Mouse (Mus musculus): ENCODE data around the gene Cdc42bpb.
A peak's percentile ranks its signal among the peaks of the same experiment; 100 is the strongest.

Cdc42bpb gene

DNA sequence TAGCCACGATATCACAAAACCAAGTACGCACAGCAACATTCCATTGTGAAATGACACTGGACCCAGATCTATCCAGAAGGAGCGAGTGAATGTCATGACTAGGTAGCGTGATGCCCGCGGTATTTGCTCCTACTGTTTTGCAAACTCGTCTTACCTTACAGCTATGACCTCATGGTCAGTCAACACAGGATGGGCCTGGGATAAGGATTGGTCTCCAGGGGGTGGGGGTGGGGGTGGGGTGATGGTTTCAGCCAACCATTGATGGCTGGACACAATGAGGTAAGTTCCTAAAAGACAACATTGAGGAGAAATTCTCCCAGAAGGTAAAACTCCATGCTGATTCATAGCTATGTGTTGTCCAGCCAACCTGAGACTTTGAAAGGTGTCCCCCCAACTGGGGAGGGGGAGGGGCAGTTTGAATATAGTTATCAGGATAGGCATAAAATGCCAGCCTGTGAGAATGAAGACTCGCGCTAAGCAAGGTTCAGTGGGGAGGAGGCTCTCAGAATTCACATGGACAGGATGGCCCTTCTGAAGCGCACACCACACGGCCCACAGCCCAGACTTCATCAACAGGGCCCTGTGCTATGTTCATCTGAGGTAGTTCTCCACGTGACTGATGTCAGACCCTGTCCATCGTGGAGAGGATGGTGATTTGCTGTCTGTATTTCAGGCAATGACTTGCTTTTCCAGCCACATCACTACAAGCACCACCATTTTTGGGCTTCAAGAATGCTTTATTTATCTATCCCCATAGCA lies 8.5 kb upstream of the Cdc42bpb start:
- DNase-seq (ENCODE audit: low spot score) = no peak

- DNase-seq (ENCODE audit: low spot score) = no peak
These were observed 1.3 kb upstream of the Cdc42bpb start for GRCm38 (mm10) chr12:111378812-111379211.

- no peak for DNase-seq (ENCODE audit: low spot score)
These were observed 520 bp upstream of the Cdc42bpb start for GRCm38 (mm10) chr12:111377986-111378490.

DNA sequence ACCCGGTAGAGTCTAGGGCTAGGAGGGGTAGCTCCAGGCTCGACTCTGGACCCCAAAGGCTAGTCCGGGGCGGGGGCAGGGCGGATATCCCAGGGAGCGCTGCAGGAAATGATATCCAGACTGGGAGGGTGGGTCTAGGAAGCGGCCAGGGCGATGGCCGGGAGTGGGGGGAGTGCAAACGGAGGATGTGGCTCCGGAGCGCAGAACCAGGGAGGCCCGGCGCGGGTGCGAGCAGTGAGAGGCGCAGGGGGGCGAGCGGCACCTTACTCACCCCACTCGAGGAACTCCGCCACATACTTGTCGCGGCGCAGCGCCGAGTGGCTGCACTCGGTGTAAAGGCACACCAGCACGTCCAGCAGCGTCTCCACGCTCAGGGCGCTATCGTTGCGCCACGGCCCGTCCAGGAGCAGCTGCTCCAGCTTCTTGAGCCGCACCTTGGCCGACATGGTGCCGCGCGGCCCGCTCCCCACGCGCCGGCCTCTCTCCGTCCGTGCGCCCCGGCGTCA lies 639 bp downstream of the Cdc42bpb start:
- no peak for DNase-seq (ENCODE audit: low spot score)

DNA sequence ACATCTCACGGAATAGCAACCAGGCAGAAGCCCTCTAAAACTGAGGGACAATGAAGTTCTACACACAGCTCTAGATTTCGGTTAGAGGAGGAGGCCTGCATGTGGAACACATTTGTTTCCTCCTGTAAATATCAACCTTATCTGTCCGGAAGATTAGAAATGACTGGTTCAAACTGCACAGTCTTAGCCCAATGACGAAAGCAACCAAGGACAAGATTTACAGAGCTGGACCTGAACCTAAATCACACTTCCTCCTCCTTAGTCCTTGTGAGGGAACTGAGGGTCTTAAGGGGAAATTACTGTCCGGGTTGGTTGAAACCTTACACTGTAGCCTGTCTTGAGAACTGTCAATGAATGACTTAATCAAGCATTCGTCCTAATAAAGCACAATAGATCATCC lies 1.5 kb downstream of the Cdc42bpb start:
- no peak for DNase-seq (ENCODE audit: low spot score)

GRCm38 (mm10) chr12:111375559-111375958 lies 2.0 kb downstream of the Cdc42bpb start:
- DNase-seq (ENCODE audit: low spot score) = no peak

GRCm38 (mm10) chr12:111374727-111375126 lies 2.8 kb downstream of the Cdc42bpb start:
- no peak for DNase-seq (ENCODE audit: low spot score)

GRCm38 (mm10) chr12:111373411-111373810 lies 4.1 kb downstream of the Cdc42bpb start:
- DNase-seq (ENCODE audit: low spot score) = no peak

- DNase-seq (ENCODE audit: low spot score) = no peak
These were observed 5.6 kb downstream of the Cdc42bpb start for GRCm38 (mm10) chr12:111371905-111372304.

GRCm38 (mm10) chr12:111370249-111370648 lies 7.3 kb downstream of the Cdc42bpb start:
- no peak for DNase-seq (ENCODE audit: low spot score)

GRCm38 (mm10) chr12:111367065-111367464 lies 10.5 kb downstream of the Cdc42bpb start:
- peak; percentile 65 for DNase-seq (ENCODE audit: low spot score)

DNA sequence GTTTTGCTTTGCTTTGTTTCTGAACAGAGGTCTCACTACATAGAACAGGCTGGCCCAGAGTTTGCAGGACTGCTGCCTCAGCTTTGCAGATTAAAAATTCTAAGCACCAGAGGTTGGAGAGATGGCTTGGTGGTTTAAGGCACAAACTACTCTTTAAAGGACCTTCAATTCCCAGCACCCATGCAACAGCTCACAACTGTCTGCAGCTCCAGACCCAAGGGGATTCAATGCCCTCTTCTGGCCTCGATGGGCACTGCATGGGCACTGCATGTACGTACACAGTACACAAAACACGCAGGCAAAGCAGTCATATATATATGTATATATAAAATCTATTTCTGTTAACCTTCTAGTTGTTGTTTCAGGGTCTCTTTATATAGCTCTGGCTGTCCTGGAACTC lies 13.3 kb downstream of the Cdc42bpb start:
- DNase-seq (ENCODE audit: low spot score) = no peak

GRCm38 (mm10) chr12:111361319-111362098 lies 16.0 kb downstream of the Cdc42bpb start:
- no peak for DNase-seq (ENCODE audit: low spot score)

GRCm38 (mm10) chr12:111360671-111361070 lies 16.8 kb downstream of the Cdc42bpb start:
- DNase-seq (ENCODE audit: low spot score) = no peak

DNA sequence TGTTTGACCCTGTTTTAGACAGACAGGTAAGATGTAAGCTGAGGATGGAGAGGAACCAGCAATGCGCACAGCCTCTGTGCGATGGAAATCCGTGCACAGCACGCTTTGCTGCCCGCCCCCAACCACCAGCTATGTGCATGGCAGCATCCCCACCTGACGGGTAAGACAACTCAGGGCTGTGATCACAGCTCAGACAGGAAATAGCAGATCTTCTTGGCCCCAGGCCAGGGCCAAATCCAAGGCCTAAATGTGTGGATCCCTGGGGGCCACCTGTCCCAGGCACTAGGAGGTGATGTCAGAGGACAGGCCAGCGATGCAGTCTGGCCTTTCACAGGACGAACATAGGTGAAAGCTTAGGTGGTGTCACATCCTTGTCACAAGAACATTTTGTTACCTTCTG lies 21.3 kb downstream of the Cdc42bpb start:
- DNase-seq (ENCODE audit: low spot score) = no peak

GRCm38 (mm10) chr12:111354142-111354541 lies 23.4 kb downstream of the Cdc42bpb start:
- DNase-seq (ENCODE audit: low spot score) = no peak

DNA sequence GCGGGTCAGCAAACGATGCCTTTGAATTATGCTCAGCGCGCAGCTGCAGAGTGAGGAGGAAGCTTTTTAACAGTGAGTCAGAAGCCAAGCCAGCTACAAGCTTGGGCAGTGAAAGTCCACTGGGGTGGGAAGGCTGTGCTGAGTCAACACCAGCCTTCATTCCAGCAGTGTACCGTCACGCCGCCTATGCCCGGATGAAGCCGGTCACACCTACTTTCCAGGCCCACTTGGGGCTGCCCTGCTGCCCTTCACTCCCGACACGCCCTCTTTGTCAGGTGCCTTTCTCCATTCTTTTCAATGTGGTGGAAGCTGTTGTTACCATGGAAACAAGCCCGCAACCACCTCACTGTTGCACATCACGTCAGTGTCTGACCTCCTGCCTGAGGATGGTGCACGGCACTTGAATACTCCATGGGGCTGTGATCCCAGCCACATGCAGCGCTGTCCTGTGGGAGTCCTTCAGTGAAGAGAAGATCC lies 24.0 kb downstream of the Cdc42bpb start:
- DNase-seq (ENCODE audit: low spot score) = no peak

GRCm38 (mm10) chr12:111353008-111353407 lies 24.5 kb downstream of the Cdc42bpb start:
- no peak for DNase-seq (ENCODE audit: low spot score)

DNA sequence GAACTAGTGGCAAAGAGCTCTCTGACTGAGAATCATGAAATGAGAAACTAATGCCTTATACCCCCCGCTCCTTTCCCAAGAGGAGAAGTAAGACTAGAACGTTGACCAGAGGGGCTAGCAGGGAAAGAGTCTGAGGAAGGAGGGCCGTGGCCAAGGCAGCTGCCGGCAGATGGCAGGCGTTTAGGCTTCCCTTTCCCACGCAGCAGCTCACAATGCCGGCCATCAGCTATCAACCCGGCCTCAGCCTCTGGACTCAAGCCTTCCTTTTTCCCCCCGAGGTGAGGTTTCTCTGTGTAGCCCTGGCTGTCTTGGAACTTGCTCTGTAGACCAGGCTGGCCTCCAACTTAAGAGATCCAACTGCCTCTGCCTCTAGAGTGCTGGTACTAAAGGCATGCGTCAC lies 25.0 kb downstream of the Cdc42bpb start:
- no peak for DNase-seq (ENCODE audit: low spot score)

DNA sequence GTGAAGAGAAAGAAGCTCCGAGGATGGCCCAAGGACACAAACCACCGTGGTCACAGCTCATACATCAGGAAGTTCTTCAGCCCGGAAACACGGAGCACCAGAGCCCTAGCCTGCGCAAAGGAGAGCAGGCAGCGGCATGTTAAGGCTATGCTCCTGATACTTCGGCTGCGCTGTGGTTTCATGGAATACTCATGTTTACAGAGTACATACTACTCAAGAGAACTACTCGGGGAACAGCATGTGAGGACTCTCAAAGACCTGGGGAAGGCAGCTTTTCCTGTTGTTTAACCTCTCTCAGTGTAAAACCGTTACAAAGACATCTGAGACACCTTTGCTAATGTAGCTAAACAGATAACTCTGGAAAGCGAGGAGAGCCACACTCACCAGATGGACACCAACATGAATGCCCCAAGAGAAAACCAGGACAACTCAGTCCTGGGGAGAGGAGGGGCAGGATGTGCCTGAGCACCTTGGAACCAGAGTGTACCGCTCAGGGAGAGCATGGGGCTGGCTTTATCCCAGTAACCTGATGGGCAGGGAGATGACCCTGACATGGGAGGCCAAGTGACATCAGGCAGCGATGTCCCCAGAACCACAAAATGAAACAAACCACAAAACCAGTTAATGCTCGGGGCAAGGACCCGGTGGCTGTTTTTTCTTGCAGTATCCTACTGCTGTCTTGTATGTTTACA lies 27.8 kb downstream of the Cdc42bpb start:
- no peak for DNase-seq (ENCODE audit: low spot score)

DNA sequence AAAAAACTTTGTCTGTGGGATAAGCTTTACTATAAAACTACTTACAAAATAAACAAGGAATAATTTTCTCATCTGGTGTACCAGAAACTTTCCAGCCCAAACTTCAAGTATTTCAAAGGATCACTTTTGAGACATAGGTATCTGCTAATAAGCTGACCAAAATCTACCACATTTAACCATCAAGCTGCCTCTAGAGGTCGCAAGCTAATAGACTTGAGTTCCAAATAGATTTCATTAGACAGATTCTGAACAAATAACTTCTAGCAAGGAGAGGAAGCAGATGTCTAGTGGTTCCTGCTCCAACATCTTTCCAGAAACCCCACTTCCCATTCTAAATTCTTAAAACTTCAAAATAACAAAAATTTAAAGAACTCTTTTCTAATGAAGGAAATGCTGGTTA lies 33.6 kb downstream of the Cdc42bpb start:
- DNase-seq (ENCODE audit: low spot score) = no peak

GRCm38 (mm10) chr12:111340692-111341091 lies 36.8 kb downstream of the Cdc42bpb start:
- DNase-seq (ENCODE audit: low spot score) = no peak

Measured in testis, postnatal 14 days (tissue).